24 mouse cellular contexts compared by ENCODE assay signal in genomic region chr11:107887342-107887741, GRCm38 (mm10). TPM values are rescaled to one million over a fixed set of nuclear protein-coding genes. Genes with fewer than 3 reads are reported as not detected.
"Had no signal": no experiment of that assay in that cellular context is flagged by ENCODE, and none has a peak within 500 bp of the region (broad histone marks: within the 10 kb centered on the region; RNA-seq: fewer than 3 reads in every experiment).

No protein-coding gene starts in this region.

- H3K4me2 ChIP-seq: heart, embryonic 12.5 days; hindbrain, embryonic 12.5 days; hindbrain, embryonic 14.5 days; intestine, embryonic 15.5 days; limb, embryonic 13.5 days; limb, embryonic 15.5 days; liver, embryonic 12.5 days had no signal

- H3K27me3 ChIP-seq: heart, embryonic 12.5 days; hindbrain, embryonic 12.5 days; intestine, embryonic 15.5 days; limb, embryonic 13.5 days; limb, embryonic 15.5 days; liver, embryonic 12.5 days had no signal

- DNase-seq: gastrocnemius, adult 2 months; gastrocnemius, postnatal 10 days; gastrocnemius, postnatal 25 days; heart, adult 18-20 months; heart, postnatal 10 days; kidney, adult 18-20 months; kidney, adult 8-10 months; kidney, postnatal 10 days; layer of hippocampus, adult 9-11 months; layer of hippocampus, postnatal 36 days; left cerebral cortex, postnatal 4 days had no signal

- H3K9me3 ChIP-seq: heart, embryonic 10.5 days; heart, embryonic 12.5 days; hindbrain, embryonic 12.5 days; intestine, embryonic 15.5 days; limb, embryonic 13.5 days; limb, embryonic 15.5 days; liver, embryonic 12.5 days had no signal

- ATAC-seq: hindbrain, embryonic 16.5 days; inflammation-experienced regulatory T-cells, adult 6 months; intestine, embryonic 15.5 days; intestine, postnatal 0 days; liver, embryonic 12.5 days had no signal

- H3K27ac ChIP-seq: gastrocnemius, adult 2 months; heart, embryonic 10.5 days; hindbrain, embryonic 12.5 days; hindbrain, embryonic 14.5 days; intestine, embryonic 15.5 days; limb, embryonic 13.5 days; limb, embryonic 15.5 days; liver, embryonic 12.5 days had no signal

- H3K4me1 ChIP-seq: heart, embryonic 10.5 days; heart, embryonic 12.5 days; hindbrain, embryonic 12.5 days; intestine, embryonic 15.5 days; limb, embryonic 13.5 days; limb, embryonic 15.5 days; liver, embryonic 12.5 days had no signal

- H3K36me3 ChIP-seq: heart, embryonic 10.5 days; heart, embryonic 12.5 days; hindbrain, embryonic 12.5 days; intestine, embryonic 15.5 days; limb, embryonic 13.5 days; limb, embryonic 15.5 days; liver, embryonic 12.5 days had no signal

- H3K4me3 ChIP-seq: gastrocnemius, adult 2 months; heart, embryonic 10.5 days; heart, embryonic 12.5 days; hindbrain, embryonic 12.5 days; intestine, embryonic 15.5 days; limb, embryonic 13.5 days; limb, embryonic 15.5 days; liver, embryonic 12.5 days had no signal

- H3K9ac ChIP-seq: heart, embryonic 12.5 days; hindbrain, embryonic 12.5 days; hindbrain, embryonic 14.5 days; intestine, embryonic 15.5 days; limb, embryonic 13.5 days; limb, embryonic 15.5 days; liver, embryonic 12.5 days had no signal

RNA-seq across cellular contexts. Expression of gene Cacng5, which starts 27.5 kb away (rescaled TPM):
- polyA plus RNA-seq: heart, embryonic 12.5 days; inflammation-experienced regulatory T-cells, adult 6 months; kidney, embryonic 14.5 days; liver, adult 2 months had no signal
